Mouse (Mus musculus): ENCODE data around the gene Sema4a. TPM values are rescaled to one million over a fixed set of nuclear protein-coding genes. Genes with fewer than 3 reads are reported as not detected.
A peak's percentile ranks its signal among the peaks of the same experiment; 100 is the strongest.

Gene Sema4a
- polyA plus RNA-seq, 1 experiment from 2014 or later = 39.3 TPM

DNA sequence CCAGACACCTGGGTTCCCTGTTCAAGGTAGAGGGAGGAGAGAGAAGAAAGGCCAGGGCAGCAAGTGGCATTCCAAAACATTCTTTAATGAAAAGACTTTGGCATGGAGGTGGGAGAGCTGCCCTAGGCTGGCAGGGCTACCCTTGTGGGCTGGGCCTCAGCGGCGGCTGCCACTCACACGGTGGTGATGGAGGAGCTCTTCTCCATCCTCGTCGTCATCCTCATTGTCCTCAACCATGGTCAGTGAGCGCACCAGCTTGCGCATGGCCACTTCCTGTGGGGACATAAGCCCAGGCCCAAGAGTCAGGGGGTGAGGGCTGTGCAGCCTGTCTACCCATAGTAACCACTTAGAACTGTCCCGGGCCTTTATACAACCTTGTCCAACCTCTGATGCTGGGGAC, 22.2 kb upstream of the Sema4a start:
- no peak overlapping the region for H3K4me2 ChIP-seq
- peaks cover 49% of the 10 kb centered on the region for H3K27me3 ChIP-seq (replicated peaks)
- no peaks in the 10 kb centered on the region for H3K9me3 ChIP-seq
- H3K4me1 ChIP-seq = peaks cover 5% of the 10 kb centered on the region; the same call in 1 of the 2 replicates
- no peak overlapping the region for H3K27ac ChIP-seq
- H3K4me3 ChIP-seq = no peak overlapping the region
- 77% methylated on average over 8 of the region's 8 CpGs for WGBS
- no peak overlapping the region for H3K9ac ChIP-seq
- H3K36me3 ChIP-seq (replicated peaks) = 0 out of 2 replicates have a peak, but pooled peaks cover 7% of the 10 kb centered on the region
- ATAC-seq (replicated peaks) = no peak

DNA sequence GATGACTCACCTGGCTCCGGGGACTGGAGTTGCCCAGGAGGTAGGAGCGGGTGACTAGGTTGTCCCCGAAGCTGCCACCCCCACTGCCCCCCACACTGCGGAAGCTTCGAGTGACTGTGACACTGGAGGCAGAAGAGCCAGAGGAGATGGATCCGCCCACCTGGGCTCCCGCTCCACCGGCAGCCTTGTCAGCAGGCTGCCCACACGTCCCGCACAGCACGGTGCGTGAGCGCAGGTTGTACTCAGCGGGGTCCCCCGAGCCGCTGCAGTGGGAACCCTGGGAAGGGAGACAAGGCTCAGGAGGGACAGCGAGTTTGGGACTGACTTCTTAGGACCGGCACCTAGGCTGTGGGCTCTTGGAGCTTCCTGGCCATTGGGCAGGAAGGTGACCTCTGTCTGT, 21.4 kb upstream of the Sema4a start:
- ATAC-seq (replicated peaks) = no peak
- no peak overlapping the region for H3K4me3 ChIP-seq
- H3K27ac ChIP-seq = no peak overlapping the region
- H3K27me3 ChIP-seq (replicated peaks) = peaks cover 46% of the 10 kb centered on the region
- 36% methylated on average over 18 of the region's 18 CpGs for WGBS
- no peaks in the 10 kb centered on the region for H3K9me3 ChIP-seq
- H3K36me3 ChIP-seq (replicated peaks) = 0 out of 2 replicates have a peak, but pooled peaks cover 7% of the 10 kb centered on the region
- H3K4me1 ChIP-seq = peaks cover 9% of the 10 kb centered on the region; the same call in 1 of the 2 replicates
- H3K4me2 ChIP-seq = no peak overlapping the region
- no peak overlapping the region for H3K9ac ChIP-seq

DNA sequence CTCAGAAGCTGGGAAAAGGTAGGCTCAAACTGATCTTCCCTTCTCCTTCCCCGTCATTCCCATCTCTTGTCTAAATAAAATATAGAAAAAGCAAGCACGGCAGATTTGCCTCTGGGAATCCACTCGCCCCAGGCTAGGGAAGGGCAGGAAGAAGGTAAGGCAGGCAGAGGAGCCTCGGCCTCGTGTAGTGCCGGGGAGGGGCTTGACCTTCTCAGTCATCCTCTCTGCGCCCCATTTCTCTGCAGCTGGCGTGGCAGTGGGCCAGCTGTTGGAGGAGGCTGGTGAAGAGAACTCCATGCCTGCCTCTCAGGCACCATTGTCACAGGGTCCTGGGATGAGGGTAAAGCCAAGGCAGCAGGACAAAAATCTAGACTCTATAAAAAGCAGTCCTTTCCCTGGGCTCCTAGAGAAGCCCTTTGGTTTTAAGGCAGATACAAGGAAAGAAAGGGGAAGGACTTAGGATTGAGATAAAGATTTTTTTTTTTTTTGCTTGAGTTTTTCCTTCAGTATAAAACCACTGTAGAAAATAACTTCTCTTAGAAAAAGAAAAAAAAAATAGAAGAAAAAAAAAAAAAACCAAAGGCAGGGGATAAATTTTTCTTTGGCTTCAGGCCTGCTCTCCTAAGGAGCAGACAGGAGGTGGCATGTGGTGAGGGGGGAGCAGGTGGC, 20.5 kb upstream of the Sema4a start:
- Histone ChIP-seq H3K4me3 (no peak overlapping the region), H3K9ac (no peak overlapping the region), H3K4me1 (peaks cover 9% of the 10 kb centered on the region; the same call in 1 of the 2 replicates), H3K9me3 (no peaks in the 10 kb centered on the region), H3K36me3 (replicated peaks) (0 out of 2 replicates have a peak, but pooled peaks cover 7% of the 10 kb centered on the region), H3K27me3 (replicated peaks) (peaks cover 37% of the 10 kb centered on the region), H3K27ac (no peak overlapping the region), H3K4me2 (no peak overlapping the region)
- ATAC-seq (replicated peaks) = no peak
- 49% methylated on average over 8 of the region's 8 CpGs for WGBS

DNA sequence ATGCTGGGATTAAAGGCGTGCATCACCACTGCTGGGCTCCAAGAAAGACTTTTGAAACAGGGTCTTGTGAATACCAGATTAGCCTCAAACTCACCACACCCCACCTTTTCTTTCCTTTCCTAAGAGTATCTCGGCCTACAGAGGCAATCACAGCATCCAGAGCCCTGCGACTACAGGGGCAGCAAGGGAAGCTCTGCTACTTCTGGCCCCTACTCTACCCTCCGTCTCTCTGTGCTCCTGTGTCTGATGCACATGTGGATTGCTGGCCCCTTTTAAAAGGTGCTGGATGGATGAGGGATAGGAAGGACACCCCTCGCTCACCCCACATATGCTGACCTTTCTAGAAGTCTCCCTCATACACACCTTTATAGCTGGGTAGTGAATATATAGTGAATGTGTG, 19.7 kb upstream of the Sema4a start:
- peaks cover 9% of the 10 kb centered on the region; the same call in 1 of the 2 replicates for H3K4me1 ChIP-seq
- 91% methylated on average over 5 of the region's 5 CpGs for whole genome bisulfite sequencing
- H3K4me3 ChIP-seq = no peak overlapping the region
- no peaks in the 10 kb centered on the region for H3K9me3 ChIP-seq
- H3K36me3 ChIP-seq (replicated peaks) = 0 out of 2 replicates have a peak, but pooled peaks cover under 1% of the 10 kb centered on the region
- no peak overlapping the region for H3K27ac ChIP-seq
- no peak overlapping the region for H3K9ac ChIP-seq
- H3K27me3 ChIP-seq (replicated peaks) = peaks cover 29% of the 10 kb centered on the region
- no peak for ATAC-seq (replicated peaks)
- H3K4me2 ChIP-seq = no peak overlapping the region

DNA sequence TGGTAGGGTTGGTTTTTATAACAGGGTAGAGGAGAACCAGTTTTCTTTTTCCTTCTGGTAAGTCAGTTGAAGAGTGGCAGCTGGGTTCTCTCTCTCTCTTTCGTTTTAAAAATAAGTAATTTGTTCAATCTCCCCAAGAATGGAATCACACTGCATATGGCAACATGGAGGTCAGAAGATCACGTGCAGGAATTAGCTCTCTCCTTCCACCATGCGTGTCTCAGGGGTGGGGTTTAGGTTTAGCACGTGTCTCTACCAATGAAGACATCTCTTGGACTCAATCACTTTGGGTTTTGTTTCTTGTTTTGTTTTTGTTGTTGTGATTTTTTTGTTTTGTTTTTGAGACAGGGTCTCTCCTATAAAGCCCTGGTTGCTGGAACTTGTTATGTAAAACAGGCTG, 18.8 kb upstream of the Sema4a start:
- H3K9me3 ChIP-seq = no peaks in the 10 kb centered on the region
- no peaks in the 10 kb centered on the region for H3K36me3 ChIP-seq (replicated peaks)
- no peak for ATAC-seq (replicated peaks)
- H3K27ac ChIP-seq = no peak overlapping the region
- no peak overlapping the region for H3K4me2 ChIP-seq
- WGBS = 73% methylated on average over 4 of the region's 4 CpGs
- H3K9ac ChIP-seq = no peak overlapping the region
- peaks cover 7% of the 10 kb centered on the region; the same call in 1 of the 2 replicates for H3K4me1 ChIP-seq
- H3K27me3 ChIP-seq (replicated peaks) = peaks cover 22% of the 10 kb centered on the region
- no peak overlapping the region for H3K4me3 ChIP-seq

DNA sequence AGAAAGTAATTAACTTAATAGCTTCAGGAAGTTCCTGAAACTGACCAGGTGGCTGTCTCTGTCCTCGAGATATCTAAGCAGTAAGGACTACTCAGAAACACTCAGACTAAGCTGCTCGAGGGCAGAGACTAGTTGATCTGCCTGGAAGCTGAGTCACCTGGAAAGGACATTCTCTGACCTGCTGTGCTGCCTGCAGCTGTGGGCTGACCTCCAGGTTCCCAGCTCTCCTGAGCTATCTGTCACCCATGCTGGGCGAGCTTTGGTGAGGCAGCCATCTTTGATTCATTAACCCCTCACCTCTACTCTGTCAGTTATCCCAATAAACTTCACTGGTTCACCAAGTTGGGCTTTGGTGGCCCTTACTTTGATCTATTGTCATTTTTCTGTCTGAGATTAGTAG, 18.2 kb upstream of the Sema4a start:
- peaks cover 16% of the 10 kb centered on the region for H3K27me3 ChIP-seq (replicated peaks)
- H3K9me3 ChIP-seq = no peaks in the 10 kb centered on the region
- no peaks in the 10 kb centered on the region for H3K36me3 ChIP-seq (replicated peaks)
- H3K4me2 ChIP-seq = no peak overlapping the region
- 0 out of 2 replicates have a peak, but pooled peaks cover 4% of the 10 kb centered on the region for H3K4me1 ChIP-seq
- no peak overlapping the region for H3K9ac ChIP-seq
- no peak for ATAC-seq (replicated peaks)
- 55% methylated on average over 3 of the region's 3 CpGs for WGBS
- H3K27ac ChIP-seq = no peak overlapping the region
- H3K4me3 ChIP-seq = no peak overlapping the region

DNA sequence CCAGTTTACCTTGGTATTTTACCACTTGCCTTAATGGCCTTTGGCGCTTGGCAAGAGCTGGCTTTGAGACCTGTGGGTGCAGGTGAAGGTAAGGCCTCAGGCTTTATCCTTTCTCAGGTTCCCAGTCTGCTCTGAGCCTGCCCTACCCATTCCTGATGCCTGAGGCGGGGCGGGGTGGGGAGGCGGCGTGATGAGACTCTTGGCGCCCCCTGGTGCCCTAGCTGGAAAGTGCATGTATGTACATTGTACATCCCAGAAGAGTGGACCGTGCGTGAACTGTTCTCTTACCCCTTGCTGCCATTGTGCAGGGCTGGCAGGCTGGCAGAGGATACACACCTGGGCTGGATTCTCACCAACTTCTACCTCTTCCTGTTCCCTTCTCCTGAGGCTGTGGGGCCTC, 16.8 kb upstream of the Sema4a start:
- Histone ChIP-seq H3K9ac (no peak overlapping the region), H3K4me1 (0 out of 2 replicates have a peak, but pooled peaks cover 4% of the 10 kb centered on the region), H3K27me3 (replicated peaks) (peaks cover 2% of the 10 kb centered on the region; the same call in 1 of the 2 replicates), H3K4me2 (no peak overlapping the region), H3K9me3 (no peaks in the 10 kb centered on the region), H3K27ac (no peak overlapping the region), H3K4me3 (no peak overlapping the region), H3K36me3 (replicated peaks) (no peaks in the 10 kb centered on the region)
- 3% methylated on average over 8 of the region's 8 CpGs for WGBS
- peak; percentile 69 for ATAC-seq (replicated peaks)

DNA sequence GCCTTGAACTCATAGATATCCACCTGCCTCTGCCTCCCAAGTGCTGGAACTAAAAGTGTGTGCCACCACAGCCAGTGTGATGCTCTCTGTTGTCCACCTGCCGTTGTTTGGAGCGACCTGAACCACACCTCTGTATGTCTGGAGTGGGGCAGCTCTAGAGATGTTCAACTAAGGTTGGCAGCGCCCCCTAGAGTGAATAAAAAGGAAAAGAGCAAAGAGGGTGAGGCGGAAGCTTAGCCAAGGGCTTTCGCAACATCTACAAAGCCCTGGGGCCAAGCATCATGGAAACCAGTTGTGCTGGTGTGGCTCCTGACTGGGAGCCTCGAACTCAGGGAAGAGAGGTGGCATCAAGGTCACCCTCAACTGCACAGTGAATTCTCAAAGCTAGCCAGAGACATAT, 15.4 kb upstream of the Sema4a start:
- no peak for ATAC-seq (replicated peaks)
- WGBS = 72% methylated on average over 6 of the region's 6 CpGs
- H3K27ac ChIP-seq = no peak overlapping the region
- no peak overlapping the region for H3K4me3 ChIP-seq
- H3K4me1 ChIP-seq = 0 out of 2 replicates have a peak, but pooled peaks cover 4% of the 10 kb centered on the region
- H3K9me3 ChIP-seq = no peaks in the 10 kb centered on the region
- no peak overlapping the region for H3K9ac ChIP-seq
- no peak overlapping the region for H3K4me2 ChIP-seq
- H3K27me3 ChIP-seq (replicated peaks) = no peaks in the 10 kb centered on the region
- H3K36me3 ChIP-seq (replicated peaks) = no peaks in the 10 kb centered on the region

DNA sequence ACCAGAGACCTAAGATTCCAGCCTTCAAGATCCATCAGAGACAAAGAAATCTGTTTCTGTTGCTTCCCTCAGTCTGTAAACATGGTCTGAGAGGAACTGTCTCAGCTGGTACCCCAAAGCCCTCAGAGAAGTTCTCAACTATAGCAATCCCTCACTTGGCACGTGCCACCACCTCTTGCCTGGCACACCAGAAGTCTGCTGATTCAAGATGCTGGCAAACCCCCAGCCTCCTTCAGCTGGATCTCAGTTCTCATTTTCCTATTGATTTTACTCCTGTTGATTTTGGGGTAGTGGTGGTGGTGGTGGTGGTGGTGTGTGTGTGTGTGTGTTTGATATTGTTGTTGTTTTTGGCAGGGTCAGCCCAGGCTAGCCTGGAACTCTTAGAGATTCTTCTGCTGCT, 12.6 kb upstream of the Sema4a start:
- 91% methylated on average over 1 of the region's 1 CpGs for WGBS
- H3K9ac ChIP-seq = no peak overlapping the region

DNA sequence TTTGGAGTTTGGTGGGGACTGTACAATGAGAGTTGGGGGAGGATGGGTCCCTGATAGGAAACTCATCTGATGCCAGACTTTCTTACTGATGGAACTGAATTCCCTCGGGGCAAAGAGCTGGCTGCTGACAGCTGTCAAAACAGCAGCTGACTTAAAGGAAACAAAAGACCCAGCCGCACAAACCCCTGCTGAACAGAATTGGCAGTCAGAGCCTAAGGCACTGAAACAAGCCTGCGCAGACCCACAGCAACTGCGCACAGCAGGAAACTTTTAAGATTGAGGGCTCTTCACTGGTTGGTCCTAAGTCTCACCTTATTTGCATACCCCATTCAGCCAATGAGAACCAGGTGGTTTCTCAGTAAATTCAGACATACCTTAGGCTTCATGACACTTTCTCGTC, 12.0 kb upstream of the Sema4a start:
- WGBS = 19% methylated on average over 5 of the region's 5 CpGs
- ATAC-seq (replicated peaks) = no peak
- Histone ChIP-seq H3K4me1 (0 out of 2 replicates have a peak, but pooled peaks cover 4% of the 10 kb centered on the region), H3K9ac (no peak overlapping the region), H3K4me3 (no peak overlapping the region), H3K9me3 (no peaks in the 10 kb centered on the region), H3K36me3 (replicated peaks) (no peaks in the 10 kb centered on the region), H3K27ac (no peak overlapping the region; the same call in 1 of the 2 replicates), H3K4me2 (no peak overlapping the region), H3K27me3 (replicated peaks) (no peaks in the 10 kb centered on the region)

More for the DNA sequence above, 12.6 kb upstream of the Sema4a start:
- ATAC-seq (replicated peaks) = no peak
- no peak overlapping the region for H3K4me3 ChIP-seq
- 0 out of 2 replicates have a peak, but pooled peaks cover 4% of the 10 kb centered on the region for H3K4me1 ChIP-seq
- H3K36me3 ChIP-seq (replicated peaks) = no peaks in the 10 kb centered on the region
- H3K27me3 ChIP-seq (replicated peaks) = no peaks in the 10 kb centered on the region
- no peak overlapping the region; the same call in 1 of the 2 replicates for H3K27ac ChIP-seq
- H3K4me2 ChIP-seq = no peak overlapping the region
- H3K9me3 ChIP-seq = no peaks in the 10 kb centered on the region

DNA sequence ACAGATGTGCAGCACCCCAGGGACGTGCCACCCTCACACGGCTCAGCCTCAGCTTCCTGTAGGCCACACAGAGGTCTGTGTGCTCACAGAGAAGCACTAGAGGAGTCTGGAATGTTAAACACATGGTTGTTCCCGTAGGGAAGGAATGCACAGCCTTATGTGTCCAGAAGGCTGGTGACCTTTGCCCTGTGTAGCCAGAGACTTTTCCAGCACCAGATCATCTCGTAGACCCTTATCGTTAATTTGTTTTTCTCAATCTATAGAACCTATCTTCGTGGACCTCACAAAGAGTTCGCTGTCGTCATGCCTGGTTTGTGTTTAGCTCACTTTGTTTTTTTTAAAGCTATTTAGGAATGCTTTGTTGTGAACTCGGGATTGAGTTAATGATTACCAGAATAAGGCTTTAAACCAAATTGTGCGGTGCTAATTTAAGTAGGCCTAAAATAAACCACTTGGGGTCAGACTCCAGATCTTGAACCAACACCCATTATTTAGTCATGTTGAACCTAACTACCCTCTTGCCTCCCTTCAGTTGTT, 10.0 kb upstream of the Sema4a start:
- Histone ChIP-seq H3K27ac (no peak overlapping the region), H3K27me3 (replicated peaks) (no peaks in the 10 kb centered on the region), H3K36me3 (replicated peaks) (no peaks in the 10 kb centered on the region), H3K9me3 (no peaks in the 10 kb centered on the region), H3K4me2 (no peak overlapping the region), H3K4me3 (no peak overlapping the region), H3K4me1 (no peaks in the 10 kb centered on the region), H3K9ac (no peak overlapping the region)
- ATAC-seq (replicated peaks) = no peak
- 79% methylated on average over 10 of the region's 10 CpGs for WGBS

DNA sequence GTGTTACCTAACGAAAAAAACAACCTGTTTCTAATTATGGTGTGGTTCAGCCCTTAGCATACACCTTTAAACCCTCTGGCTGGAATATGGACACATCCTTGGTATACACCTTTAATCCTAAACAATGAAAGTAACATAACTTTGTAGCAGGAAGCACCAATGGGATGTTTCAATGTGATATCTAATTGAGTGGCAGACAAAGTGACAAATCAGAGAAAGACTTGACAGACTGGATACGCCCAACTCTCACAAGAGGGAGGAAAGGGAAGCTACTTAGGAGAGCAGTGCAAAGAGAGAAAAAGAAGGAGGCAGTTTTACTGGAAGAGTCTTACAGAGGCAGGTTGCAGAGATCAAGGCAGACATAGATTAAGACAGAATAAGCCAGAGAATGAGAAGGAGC, 8.5 kb upstream of the Sema4a start:
- Histone ChIP-seq H3K27ac (no peak overlapping the region), H3K9ac (no peak overlapping the region), H3K9me3 (no peaks in the 10 kb centered on the region), H3K4me2 (no peak overlapping the region), H3K27me3 (replicated peaks) (no peaks in the 10 kb centered on the region), H3K4me1 (no peaks in the 10 kb centered on the region), H3K36me3 (replicated peaks) (no peaks in the 10 kb centered on the region), H3K4me3 (no peak overlapping the region)
- no peak for ATAC-seq (replicated peaks)
- 88% methylated on average over 2 of the region's 2 CpGs for WGBS
